Mouse (Mus musculus) gastrocnemius, postnatal 25 days (tissue): ENCODE measurements at regions not wholly inside any gene's neighbourhood (a gene's known extent, or its start where the extent isn't known, plus 50 kb on each side); places are given as distances from the start of the nearest gene placed in this dataset.
A peak's percentile ranks its signal among the peaks of the same experiment; 100 is the strongest.

Source experiments
- DNase-seq: peaks from one replicate; pipeline ENCODE4 v3.0.0; 2022

GRCm38 (mm10) chr12:86579716-86580115 is 98.8 kb upstream of the Vash1 start:
- DNase-seq = no peak

GRCm38 (mm10) chr12:86580132-86580718 is 98.3 kb upstream of the Vash1 start:
- no peak for DNase-seq

- no peak for DNase-seq
Observed at GRCm38 (mm10) chr12:86582076-86582475, 96.4 kb upstream of the Vash1 start.

- DNase-seq = no peak
Observed at GRCm38 (mm10) chr12:86588010-86588409, 90.5 kb upstream of the Vash1 start.

GRCm38 (mm10) chr12:86592509-86592908 is 86.0 kb upstream of the Vash1 start:
- DNase-seq = no peak

GRCm38 (mm10) chr12:86594647-86595046 is 83.9 kb upstream of the Vash1 start:
- DNase-seq = no peak

- no peak for DNase-seq
Observed at GRCm38 (mm10) chr12:86600041-86600440, 78.5 kb upstream of the Vash1 start.

GRCm38 (mm10) chr12:86603521-86603920 is 75.0 kb upstream of the Vash1 start:
- no peak for DNase-seq

- DNase-seq = peak; percentile 19
Observed at GRCm38 (mm10) chr12:86612431-86613040, 66.0 kb upstream of the Vash1 start.

- DNase-seq = peak; percentile 33
Observed at GRCm38 (mm10) chr12:86614156-86614555, 64.3 kb upstream of the Vash1 start.

- DNase-seq = no peak
Observed at GRCm38 (mm10) chr12:86616327-86616726, 62.2 kb upstream of the Vash1 start.

- no peak for DNase-seq
Observed at GRCm38 (mm10) chr12:86624195-86624594, 54.3 kb upstream of the Vash1 start.

GRCm38 (mm10) chr12:86626684-86627083 is 51.8 kb upstream of the Vash1 start:
- no peak for DNase-seq

- DNase-seq = no peak
Observed at GRCm38 (mm10) chr12:86628050-86628782, 50.3 kb upstream of the Vash1 start.
